Mouse (Mus musculus) bone marrow, adult 2 months (tissue): Measurements from ENCODE around the gene Auh.

ENCODE experiments used
- CTCF ChIP-seq: fragments of 200-500 bp; IDR thresholded peaks from 2 replicates; pipeline ENCODE4 v1.5.1; 2011; ENCODE audit warnings: low read length, control low read depth; ENCODE audit not compliant: control insufficient read depth, insufficient read depth
- POLR2A ChIP-seq: fragments of 200-500 bp; IDR thresholded peaks from 2 replicates; pipeline ENCODE4 v1.6.1; 2011; ENCODE audit warnings: low read depth, mild to moderate bottlenecking, control low read depth, low read length, borderline replicate concordance; ENCODE audit not compliant: control insufficient read depth

GRCm38 (mm10) chr13:52902517-52902916 lies 27.0 kb downstream of the Auh start:
- TF ChIP-seq CTCF (no peak), POLR2A (no peak)
